Mouse (Mus musculus): ENCODE measurements around the gene Tarsl2. TPM values are rescaled to one million over a fixed set of nuclear protein-coding genes. Genes with fewer than 3 reads are reported as not detected.

The Tarsl2 gene
- polyA plus RNA-seq, 1 experiment from 2014 or later: 16.4 TPM

- Histone ChIP-seq H3K4me3 (ENCODE audit: low read length) (no peak overlapping the region), H3K9me3 (replicated peaks; ENCODE audit: control insufficient read depth, low read length) (no peaks in the 10 kb centered on the region), H3K27me3 (ENCODE audit: control insufficient read depth, insufficient read depth, low read length) (peaks cover 2% of the 10 kb centered on the region; the same call in 1 of the 2 replicates), H3K4me2 (ENCODE audit: low read depth, low read length) (no peak overlapping the region), H3K36me3 (ENCODE audit: control insufficient read depth, insufficient read depth) (no peaks in the 10 kb centered on the region), H3K4me1 (ENCODE audit: control insufficient read depth, insufficient read depth, low read length) (no peaks in the 10 kb centered on the region), H3K27ac (ENCODE audit: low read length) (no peak overlapping the region), H3K9ac (ENCODE audit: low read length) (no peak overlapping the region)
- WGBS: 80% methylated on average over 3 of the region's 3 CpGs
- ATAC-seq (replicated peaks; ENCODE audit: extremely low read depth, insufficient read depth, low FRiP score): no peak
Measured at GRCm38 (mm10) chr7:65623330-65623729, 21.4 kb upstream of the Tarsl2 start.

DNA sequence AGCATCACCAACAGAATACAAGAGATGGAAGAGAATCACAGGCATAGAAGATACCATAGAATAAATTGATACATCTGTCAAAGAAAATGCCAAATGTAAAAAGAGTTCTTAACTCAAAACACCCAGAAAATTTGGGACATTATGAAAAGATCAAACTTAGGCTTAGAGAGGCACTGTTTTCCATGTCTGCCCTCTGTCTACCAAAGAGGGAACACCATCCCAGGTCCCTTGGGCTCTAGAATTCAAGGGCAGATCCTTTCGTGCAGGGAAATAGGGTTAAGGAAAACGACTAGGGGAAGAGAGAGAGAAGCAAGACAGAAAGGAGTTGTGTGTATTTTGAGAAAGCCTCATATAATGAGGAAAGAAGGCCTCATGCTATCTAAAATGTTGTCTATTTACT is 19.2 kb upstream of the Tarsl2 start:
- Histone ChIP-seq H3K27me3 (ENCODE audit: control insufficient read depth, insufficient read depth, low read length) (peaks cover 2% of the 10 kb centered on the region; the same call in 1 of the 2 replicates), H3K4me2 (ENCODE audit: low read depth, low read length) (no peak overlapping the region), H3K9ac (ENCODE audit: low read length) (no peak overlapping the region), H3K36me3 (ENCODE audit: control insufficient read depth, insufficient read depth) (no peaks in the 10 kb centered on the region), H3K27ac (ENCODE audit: low read length) (no peak overlapping the region), H3K4me3 (ENCODE audit: low read length) (no peak overlapping the region), H3K4me1 (ENCODE audit: control insufficient read depth, insufficient read depth, low read length) (no peaks in the 10 kb centered on the region), H3K9me3 (replicated peaks; ENCODE audit: control insufficient read depth, low read length) (no peaks in the 10 kb centered on the region)
- no peak for ATAC-seq (replicated peaks; ENCODE audit: extremely low read depth, insufficient read depth, low FRiP score)
- 53% methylated on average over 2 of the region's 2 CpGs for WGBS

GRCm38 (mm10) chr7:65629846-65630245 is 14.9 kb upstream of the Tarsl2 start:
- Histone ChIP-seq H3K4me3 (ENCODE audit: low read length) (no peak overlapping the region), H3K36me3 (ENCODE audit: control insufficient read depth, insufficient read depth) (no peaks in the 10 kb centered on the region), H3K27ac (ENCODE audit: low read length) (no peak overlapping the region), H3K4me1 (ENCODE audit: control insufficient read depth, insufficient read depth, low read length) (no peaks in the 10 kb centered on the region), H3K4me2 (ENCODE audit: low read depth, low read length) (no peak overlapping the region), H3K9me3 (replicated peaks; ENCODE audit: control insufficient read depth, low read length) (no peaks in the 10 kb centered on the region), H3K27me3 (ENCODE audit: control insufficient read depth, insufficient read depth, low read length) (no peaks in the 10 kb centered on the region), H3K9ac (ENCODE audit: low read length) (no peak overlapping the region)
- WGBS: 83% methylated on average over 1 of the region's 1 CpGs
- ATAC-seq (replicated peaks; ENCODE audit: extremely low read depth, insufficient read depth, low FRiP score): no peak

- H3K4me1 ChIP-seq (ENCODE audit: control insufficient read depth, insufficient read depth, low read length): no peaks in the 10 kb centered on the region
- no peak overlapping the region for H3K4me2 ChIP-seq (ENCODE audit: low read depth, low read length)
- H3K4me3 ChIP-seq (ENCODE audit: low read length): no peak overlapping the region
- ATAC-seq (replicated peaks; ENCODE audit: extremely low read depth, insufficient read depth, low FRiP score): no peak
- no peak overlapping the region for H3K9ac ChIP-seq (ENCODE audit: low read length)
- 45% methylated on average over 5 of the region's 5 CpGs for WGBS
- H3K27ac ChIP-seq (ENCODE audit: low read length): no peak overlapping the region
- H3K9me3 ChIP-seq (replicated peaks; ENCODE audit: control insufficient read depth, low read length): no peaks in the 10 kb centered on the region
- no peaks in the 10 kb centered on the region for H3K27me3 ChIP-seq (ENCODE audit: control insufficient read depth, insufficient read depth, low read length)
- no peaks in the 10 kb centered on the region for H3K36me3 ChIP-seq (ENCODE audit: control insufficient read depth, insufficient read depth)
Measured at GRCm38 (mm10) chr7:65630661-65631060, 14.0 kb upstream of the Tarsl2 start.

DNA sequence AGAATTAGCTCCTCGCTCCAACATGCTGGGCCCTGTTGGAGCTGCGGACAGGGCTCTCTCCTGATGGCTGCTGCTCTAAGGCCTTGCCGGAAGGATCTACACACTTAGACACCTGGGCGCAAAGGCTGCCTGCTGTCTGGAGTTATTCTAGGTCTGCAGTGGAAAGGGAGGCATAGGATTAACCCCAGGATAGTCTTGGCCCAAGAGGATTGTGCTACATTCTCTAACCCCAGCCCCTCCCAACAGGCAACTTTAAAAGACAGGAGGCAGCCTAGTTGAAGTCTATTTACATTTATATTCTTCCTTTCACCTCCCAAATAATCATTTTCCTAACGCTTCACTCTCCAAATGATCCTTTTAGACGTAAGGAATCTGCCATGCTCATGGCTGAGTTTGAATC is 8.9 kb upstream of the Tarsl2 start:
- H3K4me1 ChIP-seq (ENCODE audit: control insufficient read depth, insufficient read depth, low read length): no peaks in the 10 kb centered on the region
- ATAC-seq (replicated peaks; ENCODE audit: extremely low read depth, insufficient read depth, low FRiP score): no peak
- H3K36me3 ChIP-seq (ENCODE audit: control insufficient read depth, insufficient read depth): no peaks in the 10 kb centered on the region
- H3K27ac ChIP-seq (ENCODE audit: low read length): no peak overlapping the region
- no peaks in the 10 kb centered on the region for H3K27me3 ChIP-seq (ENCODE audit: control insufficient read depth, insufficient read depth, low read length)
- no peak overlapping the region for H3K4me3 ChIP-seq (ENCODE audit: low read length)
- H3K4me2 ChIP-seq (ENCODE audit: low read depth, low read length): no peak overlapping the region
- WGBS: 83% methylated on average over 6 of the region's 6 CpGs
- no peaks in the 10 kb centered on the region for H3K9me3 ChIP-seq (replicated peaks; ENCODE audit: control insufficient read depth, low read length)
- H3K9ac ChIP-seq (ENCODE audit: low read length): no peak overlapping the region

DNA sequence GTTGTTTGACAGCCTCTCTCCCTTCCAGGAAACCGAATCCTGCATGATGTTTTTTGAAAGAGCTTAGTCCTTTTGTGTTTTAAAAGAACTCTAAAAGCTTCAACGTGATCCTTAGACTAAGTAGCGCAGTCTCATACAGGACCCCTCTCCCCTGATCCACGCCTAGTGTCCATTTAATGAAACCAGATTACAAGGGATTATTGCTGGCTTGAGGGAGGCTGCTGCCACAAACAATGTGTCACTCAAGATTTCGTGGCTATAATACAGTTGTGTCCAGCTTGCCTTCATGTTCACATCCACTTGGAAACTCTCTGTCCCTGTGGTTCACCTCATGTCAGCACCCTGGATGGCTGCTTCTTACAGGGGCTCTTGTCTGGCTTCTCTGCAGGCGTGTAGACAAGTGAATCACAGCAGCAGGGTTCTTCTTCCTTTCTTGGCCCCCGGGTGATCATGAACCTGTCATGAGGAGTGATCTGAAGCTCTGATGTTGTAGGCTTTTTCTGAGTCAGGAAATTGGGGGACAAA is 8.3 kb upstream of the Tarsl2 start:
- 61% methylated on average over 7 of the region's 7 CpGs for WGBS
- no peak for ATAC-seq (replicated peaks; ENCODE audit: extremely low read depth, insufficient read depth, low FRiP score)
- no peaks in the 10 kb centered on the region for H3K9me3 ChIP-seq (replicated peaks; ENCODE audit: control insufficient read depth, low read length)

DNA sequence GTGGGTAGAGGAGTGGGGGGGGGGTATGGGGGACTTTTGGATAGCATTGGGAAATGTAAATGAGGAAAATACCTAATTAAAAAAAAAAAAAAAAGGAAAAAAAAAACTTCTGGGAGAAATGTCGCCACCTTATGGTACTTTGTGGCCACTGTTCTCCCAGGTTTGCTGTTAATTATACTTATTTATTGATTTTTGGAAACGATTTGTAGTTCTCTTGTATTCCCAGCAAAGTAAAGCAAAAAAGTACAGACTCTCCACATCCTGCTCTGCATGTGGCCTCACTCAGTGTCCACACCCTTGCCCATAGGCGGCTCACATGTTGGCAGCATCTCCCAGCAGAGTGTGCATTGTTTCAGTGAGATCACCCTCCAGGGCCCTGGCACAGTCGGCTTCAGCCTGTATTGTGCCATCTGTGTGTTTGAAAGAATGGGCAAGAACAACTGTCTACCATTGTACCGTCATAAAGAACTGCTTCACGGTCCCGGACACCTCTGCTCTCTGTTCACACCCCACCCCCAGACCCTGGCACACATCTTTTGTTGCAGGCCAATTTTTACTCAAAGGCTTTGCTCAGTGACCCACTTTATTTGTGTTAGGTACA is 6.4 kb upstream of the Tarsl2 start:
- Histone ChIP-seq H3K27me3 (ENCODE audit: control insufficient read depth, insufficient read depth, low read length) (no peaks in the 10 kb centered on the region), H3K9me3 (replicated peaks; ENCODE audit: control insufficient read depth, low read length) (no peaks in the 10 kb centered on the region), H3K36me3 (ENCODE audit: control insufficient read depth, insufficient read depth) (no peaks in the 10 kb centered on the region), H3K9ac (ENCODE audit: low read length) (no peak overlapping the region), H3K4me1 (ENCODE audit: control insufficient read depth, insufficient read depth, low read length) (no peaks in the 10 kb centered on the region), H3K4me2 (ENCODE audit: low read depth, low read length) (no peak overlapping the region), H3K27ac (ENCODE audit: low read length) (no peak overlapping the region), H3K4me3 (ENCODE audit: low read length) (no peak overlapping the region)
- WGBS: 65% methylated on average over 7 of the region's 7 CpGs
- no peak for ATAC-seq (replicated peaks; ENCODE audit: extremely low read depth, insufficient read depth, low FRiP score)

More for the DNA sequence above, 8.3 kb upstream of the Tarsl2 start:
- H3K27me3 ChIP-seq (ENCODE audit: control insufficient read depth, insufficient read depth, low read length): no peaks in the 10 kb centered on the region
- H3K4me2 ChIP-seq (ENCODE audit: low read depth, low read length): no peak overlapping the region
- H3K27ac ChIP-seq (ENCODE audit: low read length): no peak overlapping the region
- no peak overlapping the region for H3K9ac ChIP-seq (ENCODE audit: low read length)
- no peaks in the 10 kb centered on the region for H3K4me1 ChIP-seq (ENCODE audit: control insufficient read depth, insufficient read depth, low read length)
- H3K4me3 ChIP-seq (ENCODE audit: low read length): no peak overlapping the region
- H3K36me3 ChIP-seq (ENCODE audit: control insufficient read depth, insufficient read depth): no peaks in the 10 kb centered on the region

GRCm38 (mm10) chr7:65639821-65640382 is 4.8 kb upstream of the Tarsl2 start:
- ATAC-seq (replicated peaks; ENCODE audit: extremely low read depth, insufficient read depth, low FRiP score): no peak
- Histone ChIP-seq H3K9me3 (replicated peaks; ENCODE audit: control insufficient read depth, low read length) (no peaks in the 10 kb centered on the region), H3K4me2 (ENCODE audit: low read depth, low read length) (no peak overlapping the region), H3K27me3 (ENCODE audit: control insufficient read depth, insufficient read depth, low read length) (no peaks in the 10 kb centered on the region), H3K27ac (ENCODE audit: low read length) (no peak overlapping the region), H3K9ac (ENCODE audit: low read length) (no peak overlapping the region), H3K4me3 (ENCODE audit: low read length) (no peak overlapping the region), H3K4me1 (ENCODE audit: control insufficient read depth, insufficient read depth, low read length) (no peaks in the 10 kb centered on the region), H3K36me3 (ENCODE audit: control insufficient read depth, insufficient read depth) (no peaks in the 10 kb centered on the region)
- 47% methylated on average over 6 of the region's 6 CpGs for WGBS

- H3K9me3 ChIP-seq (replicated peaks; ENCODE audit: control insufficient read depth, low read length): no peaks in the 10 kb centered on the region
- no peak overlapping the region for H3K27ac ChIP-seq (ENCODE audit: low read length)
- no peaks in the 10 kb centered on the region for H3K36me3 ChIP-seq (ENCODE audit: control insufficient read depth, insufficient read depth)
- H3K9ac ChIP-seq (ENCODE audit: low read length): no peak overlapping the region
- no peak overlapping the region for H3K4me2 ChIP-seq (ENCODE audit: low read depth, low read length)
- no peaks in the 10 kb centered on the region for H3K4me1 ChIP-seq (ENCODE audit: control insufficient read depth, insufficient read depth, low read length)
- 53% methylated on average over 6 of the region's 6 CpGs for WGBS
- ATAC-seq (replicated peaks; ENCODE audit: extremely low read depth, insufficient read depth, low FRiP score): no peak
- H3K27me3 ChIP-seq (ENCODE audit: control insufficient read depth, insufficient read depth, low read length): no peaks in the 10 kb centered on the region
- H3K4me3 ChIP-seq (ENCODE audit: low read length): no peak overlapping the region
Measured at GRCm38 (mm10) chr7:65640672-65641071, 4.0 kb upstream of the Tarsl2 start.

Data from heart, embryonic 16.5 days (tissue).